Mouse (Mus musculus): ENCODE measurements around the gene Ing1.

GRCm38 (mm10) chr8:11574911-11575603, 19.7 kb downstream of the Ing1 start:
- TF ChIP-seq POLR2A (IDR thresholded peaks at IDR 0.05; ENCODE audit: low read depth, low read length), result no peak
- no peak for TF ChIP-seq CTCF (IDR thresholded peaks at IDR 0.05; ENCODE audit: extremely low read depth, insufficient read depth, insufficient read length, insufficient replicate concordance)

Measured in spleen, adult 2 months (tissue).